Mouse (Mus musculus) retina, postnatal 1 day (tissue): ENCODE data around the gene Rbm7.
"Not testable (repeated sequence)": the region's sequence is repeated elsewhere in the genome, so short reads cannot be mapped to it uniquely, and the experiment has no call there.

Experiments
- DNase-seq: peaks from one replicate; pipeline ENCODE4 v3.0.0-alpha.2; 2012

The Rbm7 gene

GRCm38 (mm10) chr9:48479838-48480410 lies 15.2 kb downstream of the Rbm7 start:
- no peak for DNase-seq

DNA sequence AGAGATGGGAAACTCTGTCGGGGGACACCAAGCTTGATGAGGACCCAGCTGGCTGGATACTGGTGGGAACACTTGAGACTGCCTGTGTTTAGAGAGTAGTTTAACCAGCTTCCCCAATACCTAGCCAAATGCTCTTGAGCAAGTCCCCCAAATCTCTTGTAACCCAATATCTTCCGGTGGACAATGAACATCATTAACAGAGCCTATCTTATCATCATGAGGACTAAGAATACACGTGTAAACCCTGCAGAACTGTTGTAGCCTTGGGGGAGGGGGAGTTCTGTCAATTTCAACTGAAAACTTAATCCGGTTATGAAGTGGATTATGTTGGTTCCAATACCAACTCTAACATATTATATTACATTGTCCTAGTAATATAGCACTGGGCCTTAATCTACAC lies 16.3 kb downstream of the Rbm7 start:
- no peak for DNase-seq

DNA sequence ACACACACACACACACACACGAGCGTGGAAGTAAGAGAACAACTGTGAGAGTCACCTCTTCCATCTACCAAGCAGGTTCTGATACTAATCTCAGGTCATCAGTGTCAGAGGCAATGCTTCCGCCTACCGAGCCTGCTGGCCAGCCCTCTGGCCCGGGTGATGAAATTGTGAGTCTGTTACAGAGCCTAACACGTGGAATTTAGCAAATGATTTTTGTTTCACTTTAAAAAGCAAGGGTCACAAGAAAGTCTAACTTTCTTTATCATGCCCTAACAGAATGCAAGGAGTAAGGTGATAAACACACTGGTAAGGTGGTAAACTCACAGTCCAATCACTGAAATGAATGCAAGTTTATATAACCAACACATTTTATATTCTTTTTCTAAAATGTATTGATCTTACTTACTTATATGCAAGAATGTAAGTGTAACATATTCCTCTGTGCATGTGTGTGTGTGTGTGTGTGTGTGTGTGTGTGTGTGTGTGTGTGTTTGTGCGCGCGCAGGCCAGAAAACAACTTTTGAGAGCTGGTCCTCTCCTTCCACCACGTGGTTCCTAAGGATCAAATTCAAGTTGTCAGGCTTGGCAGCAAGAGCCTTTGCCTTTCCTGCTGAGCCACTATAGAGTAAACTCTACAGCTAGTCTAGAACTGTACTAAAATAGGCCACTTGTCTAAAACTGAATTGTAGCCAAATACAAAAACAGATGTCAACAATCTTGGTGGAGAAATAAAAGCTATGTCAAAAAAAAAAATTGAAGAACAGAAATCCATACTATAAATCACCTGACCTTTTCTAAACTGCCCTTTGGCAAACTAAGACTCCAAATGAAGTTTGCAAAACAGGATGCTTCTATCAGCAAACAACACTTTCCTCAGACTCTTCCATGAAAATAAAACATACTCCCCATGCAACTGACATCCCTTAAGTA lies 18.6 kb downstream of the Rbm7 start:
- no peak for DNase-seq

DNA sequence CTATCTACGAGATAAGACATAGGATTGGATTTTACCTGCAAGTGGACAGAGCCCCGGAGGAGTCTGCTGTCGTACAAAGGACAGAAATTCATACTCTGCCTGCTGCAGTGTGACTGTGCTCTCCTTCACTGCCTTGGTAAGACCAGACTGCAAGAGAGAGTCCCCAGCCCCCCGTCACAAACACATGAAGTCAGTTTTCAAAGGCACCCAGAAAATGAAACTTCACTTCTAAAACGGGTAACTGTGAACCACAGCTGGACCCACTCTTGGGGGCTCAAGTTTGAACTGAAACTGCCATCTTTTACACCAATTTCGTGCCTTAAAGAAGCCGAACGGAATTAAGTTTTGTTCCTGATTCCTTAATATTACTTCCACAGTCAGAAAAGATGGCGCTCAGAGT lies 20.7 kb downstream of the Rbm7 start:
- no peak for DNase-seq

DNA sequence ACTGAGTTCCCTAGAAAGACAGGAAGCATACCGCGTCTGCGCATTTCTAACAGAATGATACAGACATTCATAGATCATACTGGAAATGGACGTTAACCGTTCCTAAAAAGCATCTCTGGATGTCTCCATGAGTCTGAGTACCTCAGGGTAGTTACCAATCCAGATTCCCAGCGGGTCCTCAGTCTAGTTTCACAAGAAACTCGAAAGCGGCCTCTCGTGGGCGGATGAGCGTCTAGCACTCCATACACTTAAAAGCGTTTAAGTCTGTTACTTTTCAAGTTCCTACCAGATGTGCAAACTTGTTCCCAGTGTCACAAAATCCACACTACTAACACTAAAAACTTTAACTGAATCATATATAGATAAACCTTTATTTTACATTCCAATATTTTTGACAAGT lies 22.0 kb downstream of the Rbm7 start:
- DNase-seq: no peak

DNA sequence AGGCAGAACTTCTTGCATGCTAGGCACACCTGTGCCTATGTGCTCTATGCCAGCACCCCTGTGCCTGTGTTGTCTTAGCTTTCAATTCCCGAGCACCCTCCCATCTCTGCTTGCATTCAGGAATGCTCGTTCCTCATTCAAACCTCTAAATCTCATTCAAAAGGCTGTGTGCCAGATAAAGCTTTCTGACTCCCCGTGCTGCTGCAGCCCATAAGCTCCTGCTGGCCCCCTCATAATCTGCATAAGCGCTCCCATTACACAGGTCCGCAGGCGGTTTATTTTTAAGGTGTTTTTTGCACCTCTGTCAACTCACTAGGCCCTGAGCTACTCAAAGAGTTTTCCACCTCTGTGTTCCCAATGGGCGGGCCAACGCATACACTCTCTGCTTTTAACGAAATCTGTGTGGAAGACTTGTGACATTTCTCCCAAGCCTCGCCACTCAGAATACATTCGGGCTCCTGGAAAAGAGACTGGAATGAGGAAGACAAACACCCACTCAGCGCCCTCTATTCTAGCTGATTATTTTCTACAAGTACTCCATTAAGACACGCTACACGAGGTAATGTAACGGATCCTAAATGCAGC lies 22.6 kb downstream of the Rbm7 start:
- DNase-seq: no peak

GRCm38 (mm10) chr9:48467471-48467870 lies 27.6 kb downstream of the Rbm7 start:
- not testable (repeated sequence) for DNase-seq

DNA sequence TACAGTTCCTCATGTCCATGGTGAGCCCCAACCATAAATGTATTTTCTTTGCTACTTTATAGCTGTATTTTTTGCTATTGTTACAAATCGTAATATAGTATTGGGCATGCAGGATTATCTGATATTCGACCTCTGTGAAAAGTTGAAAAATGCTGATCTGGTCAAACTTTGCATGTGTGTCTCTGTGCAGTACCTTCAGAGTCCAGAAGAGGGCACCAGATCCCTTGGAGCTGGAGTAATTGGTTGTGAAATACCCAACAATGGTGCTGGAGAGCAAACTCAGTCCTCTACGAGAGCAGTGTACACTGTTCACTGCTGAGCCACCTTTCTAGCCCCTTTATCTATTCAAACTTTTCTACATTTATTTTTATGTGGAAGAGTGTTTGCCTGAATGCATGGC lies 28.3 kb downstream of the Rbm7 start:
- peak; percentile 63 for DNase-seq

GRCm38 (mm10) chr9:48465671-48466070 lies 29.4 kb downstream of the Rbm7 start:
- DNase-seq: peak; percentile 11

DNA sequence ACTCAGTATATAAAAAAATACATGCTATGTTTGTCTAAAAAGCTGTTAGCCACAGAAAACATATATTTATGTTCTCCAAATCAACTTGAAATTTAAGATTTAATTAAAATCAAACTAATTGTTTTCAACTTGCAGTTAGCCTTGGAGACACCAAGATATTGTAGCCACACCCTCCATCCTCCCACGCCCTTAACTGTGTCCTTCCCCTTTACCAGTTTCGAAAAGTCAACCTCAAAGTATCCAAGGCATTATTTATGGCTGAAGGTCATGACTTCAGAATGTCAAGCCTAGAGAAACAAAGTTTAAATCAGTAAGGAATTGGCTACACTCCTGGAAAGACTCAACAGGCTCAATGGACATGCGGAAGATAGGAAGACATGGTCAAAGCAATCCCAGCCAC lies 33.6 kb downstream of the Rbm7 start:
- DNase-seq: no peak

- no peak for DNase-seq
Measured at GRCm38 (mm10) chr9:48460720-48461119, 34.4 kb downstream of the Rbm7 start.

DNA sequence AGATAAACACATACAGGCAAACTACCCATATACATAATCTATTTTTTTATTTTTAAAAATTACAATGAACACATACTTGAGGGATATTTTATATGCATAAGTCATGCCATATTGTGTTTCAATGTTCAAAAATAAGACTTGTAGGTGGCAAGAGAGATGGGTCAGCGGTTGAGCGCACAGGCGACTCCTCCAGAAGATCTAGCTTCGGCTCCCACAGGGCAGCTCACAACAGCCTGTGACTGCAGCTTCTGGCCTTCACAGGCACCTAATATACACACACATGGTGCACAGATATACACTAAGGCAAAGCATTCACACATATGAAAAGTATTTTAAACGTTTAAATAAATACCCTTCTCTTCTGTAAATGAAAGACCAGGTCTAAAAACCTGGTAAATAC lies 35.7 kb downstream of the Rbm7 start:
- no peak for DNase-seq

GRCm38 (mm10) chr9:48458879-48459278 lies 36.2 kb downstream of the Rbm7 start:
- DNase-seq: peak; percentile 7

GRCm38 (mm10) chr9:48455961-48456360 lies 39.1 kb downstream of the Rbm7 start:
- no peak for DNase-seq

- DNase-seq: no peak
Measured at GRCm38 (mm10) chr9:48450066-48450465, 45.0 kb downstream of the Rbm7 start.

- DNase-seq: peak; percentile 60
Measured at GRCm38 (mm10) chr9:48447783-48448209, 47.3 kb downstream of the Rbm7 start.

DNA sequence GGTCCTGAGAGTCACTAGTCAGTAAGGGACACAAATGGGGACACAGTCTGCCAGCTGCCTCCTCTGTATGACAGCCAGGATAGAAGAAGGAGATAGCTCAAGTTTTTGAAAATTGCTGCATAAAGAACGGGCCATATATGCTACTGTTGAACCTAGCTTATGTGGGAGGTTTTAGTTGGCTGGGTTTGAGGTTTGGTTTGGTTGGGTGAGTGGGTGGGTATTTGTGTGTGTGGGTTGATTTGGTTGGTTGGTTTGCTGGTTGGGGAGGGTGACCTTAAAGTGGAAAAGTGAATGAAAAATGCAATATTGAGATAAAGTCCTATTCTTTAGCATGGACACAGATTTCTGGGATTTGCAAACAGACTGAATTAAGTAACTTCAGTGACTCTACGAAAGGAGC lies 50.3 kb downstream of the Rbm7 start:
- no peak for DNase-seq

DNA sequence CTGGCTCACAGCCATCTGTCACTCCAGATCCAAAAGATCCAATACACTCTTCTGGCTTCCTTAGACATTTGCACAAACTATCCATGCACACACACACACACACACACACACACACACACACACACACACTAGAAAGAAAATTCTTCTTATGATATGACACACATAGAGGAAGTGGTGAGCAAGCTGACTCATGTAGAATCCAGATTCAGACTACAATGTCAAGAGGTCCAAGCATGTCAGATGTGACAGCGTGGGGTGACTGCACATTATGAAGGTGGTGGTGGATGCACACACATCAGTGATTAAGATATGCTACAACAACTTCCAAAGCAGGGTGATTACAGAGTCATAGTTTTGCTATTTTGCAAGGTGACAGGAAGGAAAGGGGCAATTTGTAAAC lies 51.2 kb downstream of the Rbm7 start:
- no peak for DNase-seq
